Mouse (Mus musculus) heart, adult 2 months (tissue): Measurements from ENCODE around the gene Ssh2.

Experiments used
- CTCF ChIP-seq: fragments of 200-600 bp; IDR thresholded peaks from 2 replicates; pipeline ENCODE4 v1.8.1; 2022; ENCODE audit warnings: antibody characterized with exemption, mild to moderate bottlenecking, moderate library complexity
- EP300 ChIP-seq: fragments of 200-500 bp; IDR thresholded peaks from 2 replicates; pipeline ENCODE4 v1.6.1; 2011; ENCODE audit warnings: low read depth, low read length, control low read depth; ENCODE audit not compliant: insufficient read depth
- POLR2A ChIP-seq: fragments of 200-500 bp; IDR thresholded peaks from 2 replicates; pipeline ENCODE4 v1.6.1; 2011; ENCODE audit warnings: mild to moderate bottlenecking, low read depth, low read length, control low read depth; ENCODE audit not compliant: insufficient read depth

- TF ChIP-seq EP300, result peak; percentile 76; the same call in 1 of the 2 replicates
- no peak for TF ChIP-seq POLR2A
- TF ChIP-seq CTCF, result no peak
Measured at GRCm38 (mm10) chr11:77409879-77410278, 193.8 kb downstream of the Ssh2 start.
